Mouse (Mus musculus): ENCODE measurements around the gene Psmb3. TPM values are rescaled to one million over a fixed set of nuclear protein-coding genes. Genes with fewer than 3 reads are reported as not detected.

Gene Psmb3
- polyA plus RNA-seq, 1 experiment from 2014 or later: 642 TPM

- no peak for DNase-seq (ENCODE audit: low spot score)
- WGBS: 58% methylated on average over 7 of the region's 7 CpGs
- Histone ChIP-seq H3K27ac (no peak overlapping the region), H3K36me3 (no peaks in the 10 kb centered on the region; the same call in 1 of the 2 replicates), H3K27me3 (ENCODE audit: insufficient read depth, poor library complexity, severe bottlenecking) (no peaks in the 10 kb centered on the region), H3K4me1 (replicated peaks) (peaks cover 40% of the 10 kb centered on the region), H3K4me3 (no peak overlapping the region), H3K9me3 (no peaks in the 10 kb centered on the region)
These were observed 37.0 kb downstream of the Psmb3 start for GRCm38 (mm10) chr11:97740190-97740589.

- no peaks in the 10 kb centered on the region for H3K9me3 ChIP-seq
- H3K4me3 ChIP-seq: peak overlapping the region; percentile 89; the same call in 1 of the 2 replicates
- 93% methylated on average over 5 of the region's 5 CpGs for WGBS
- no peak for DNase-seq (ENCODE audit: low spot score)
- H3K27ac ChIP-seq: no peak overlapping the region
- peaks cover 14% of the 10 kb centered on the region for H3K36me3 ChIP-seq
- no peaks in the 10 kb centered on the region for H3K27me3 ChIP-seq (ENCODE audit: insufficient read depth, poor library complexity, severe bottlenecking)
- H3K4me1 ChIP-seq (replicated peaks): peaks cover 40% of the 10 kb centered on the region
These were observed 39.0 kb downstream of the Psmb3 start for GRCm38 (mm10) chr11:97742157-97742556.

GRCm38 (mm10) chr11:97742591-97742990 is 39.4 kb downstream of the Psmb3 start:
- Histone ChIP-seq H3K36me3 (peaks cover 18% of the 10 kb centered on the region), H3K4me3 (peak overlapping the region; percentile 89), H3K9me3 (no peaks in the 10 kb centered on the region), H3K27me3 (ENCODE audit: insufficient read depth, poor library complexity, severe bottlenecking) (no peaks in the 10 kb centered on the region), H3K27ac (peak overlapping the region; percentile 99), H3K4me1 (replicated peaks) (peaks cover 40% of the 10 kb centered on the region)
- WGBS: 74% methylated on average over 9 of the region's 9 CpGs
- no peak for DNase-seq (ENCODE audit: low spot score)

GRCm38 (mm10) chr11:97743423-97743822 is 40.2 kb downstream of the Psmb3 start:
- DNase-seq (ENCODE audit: low spot score): no peak
- Histone ChIP-seq H3K36me3 (peaks cover 27% of the 10 kb centered on the region), H3K27ac (peak overlapping the region; percentile 99), H3K4me1 (replicated peaks) (peaks cover 40% of the 10 kb centered on the region), H3K27me3 (ENCODE audit: insufficient read depth, poor library complexity, severe bottlenecking) (no peaks in the 10 kb centered on the region), H3K4me3 (peak overlapping the region; percentile 89), H3K9me3 (no peaks in the 10 kb centered on the region)
- WGBS: 51% methylated on average over 9 of the region's 9 CpGs

- Histone ChIP-seq H3K4me1 (replicated peaks) (peaks cover 40% of the 10 kb centered on the region), H3K27me3 (ENCODE audit: insufficient read depth, poor library complexity, severe bottlenecking) (no peaks in the 10 kb centered on the region), H3K36me3 (peaks cover 34% of the 10 kb centered on the region), H3K4me3 (peak within 1 kb of the TSS; percentile 89), H3K27ac (peak within 1 kb of the TSS; percentile 99), H3K9me3 (no peaks in the 10 kb centered on the region)
- under 1% methylated on average over 63 of the region's 63 CpGs for WGBS
- no peak for DNase-seq (ENCODE audit: low spot score)
These were observed 41.0 kb downstream of the Psmb3 start, which contains the start of gene Pip4k2b for GRCm38 (mm10) chr11:97744063-97744717. TSS of gene Pip4k2b (minus strand) at chr11:97744704.

GRCm38 (mm10) chr11:97744718-97745330 is 41.6 kb downstream of the Psmb3 start:
- Histone ChIP-seq H3K4me3 (peak overlapping the region; percentile 89), H3K9me3 (no peaks in the 10 kb centered on the region), H3K4me1 (replicated peaks) (peaks cover 39% of the 10 kb centered on the region), H3K27me3 (ENCODE audit: insufficient read depth, poor library complexity, severe bottlenecking) (no peaks in the 10 kb centered on the region), H3K27ac (peak overlapping the region; percentile 99), H3K36me3 (peaks cover 41% of the 10 kb centered on the region)
- DNase-seq (ENCODE audit: low spot score): peak; percentile 99
- WGBS: 1% methylated on average over 57 of the region's 57 CpGs

GRCm38 (mm10) chr11:97745331-97745721 is 42.1 kb downstream of the Psmb3 start:
- Histone ChIP-seq H3K9me3 (no peaks in the 10 kb centered on the region), H3K4me1 (replicated peaks) (peaks cover 34% of the 10 kb centered on the region), H3K27me3 (ENCODE audit: insufficient read depth, poor library complexity, severe bottlenecking) (no peaks in the 10 kb centered on the region), H3K36me3 (peaks cover 46% of the 10 kb centered on the region), H3K4me3 (peak overlapping the region; percentile 89), H3K27ac (peak overlapping the region; percentile 99)
- DNase-seq (ENCODE audit: low spot score): no peak
- WGBS: 14% methylated on average over 13 of the region's 13 CpGs

GRCm38 (mm10) chr11:97747773-97748172 is 44.6 kb downstream of the Psmb3 start:
- no peak overlapping the region for H3K4me3 ChIP-seq
- H3K36me3 ChIP-seq: peaks cover 69% of the 10 kb centered on the region
- DNase-seq (ENCODE audit: low spot score): no peak
- no peaks in the 10 kb centered on the region for H3K27me3 ChIP-seq (ENCODE audit: insufficient read depth, poor library complexity, severe bottlenecking)
- H3K4me1 ChIP-seq (replicated peaks): peaks cover 18% of the 10 kb centered on the region
- WGBS: 90% methylated on average over 8 of the region's 8 CpGs
- H3K27ac ChIP-seq: no peak overlapping the region
- peaks cover 5% of the 10 kb centered on the region; the same call in 1 of the 2 replicates for H3K9me3 ChIP-seq

- peaks cover 11% of the 10 kb centered on the region for H3K4me1 ChIP-seq (replicated peaks)
- no peak overlapping the region for H3K4me3 ChIP-seq
- 91% methylated on average over 5 of the region's 5 CpGs for WGBS
- no peak for DNase-seq (ENCODE audit: low spot score)
- H3K9me3 ChIP-seq: peaks cover 5% of the 10 kb centered on the region; the same call in 1 of the 2 replicates
- no peak overlapping the region for H3K27ac ChIP-seq
- no peaks in the 10 kb centered on the region for H3K27me3 ChIP-seq (ENCODE audit: insufficient read depth, poor library complexity, severe bottlenecking)
- peaks cover 76% of the 10 kb centered on the region for H3K36me3 ChIP-seq
These were observed 45.3 kb downstream of the Psmb3 start for GRCm38 (mm10) chr11:97748496-97748895.

- WGBS: 95% methylated on average over 8 of the region's 8 CpGs
- H3K4me3 ChIP-seq: no peak overlapping the region
- no peak for DNase-seq (ENCODE audit: low spot score)
- H3K27me3 ChIP-seq (ENCODE audit: insufficient read depth, poor library complexity, severe bottlenecking): no peaks in the 10 kb centered on the region
- no peaks in the 10 kb centered on the region for H3K4me1 ChIP-seq (replicated peaks)
- peaks cover 99% of the 10 kb centered on the region for H3K36me3 ChIP-seq
- no peak overlapping the region for H3K27ac ChIP-seq
- peaks cover 5% of the 10 kb centered on the region; the same call in 1 of the 2 replicates for H3K9me3 ChIP-seq
These were observed 50.1 kb downstream of the Psmb3 start for GRCm38 (mm10) chr11:97753277-97753676.

GRCm38 (mm10) chr11:97758125-97758524 is 54.9 kb downstream of the Psmb3 start:
- Histone ChIP-seq H3K4me3 (no peak overlapping the region), H3K9me3 (0 out of 2 replicates have a peak, but pooled peaks cover 2% of the 10 kb centered on the region), H3K27me3 (ENCODE audit: insufficient read depth, poor library complexity, severe bottlenecking) (no peaks in the 10 kb centered on the region), H3K4me1 (replicated peaks) (no peaks in the 10 kb centered on the region), H3K36me3 (peaks cover 99% of the 10 kb centered on the region), H3K27ac (no peak overlapping the region)
- 91% methylated on average over 1 of the region's 1 CpGs for whole genome bisulfite sequencing
- no peak for DNase-seq (ENCODE audit: low spot score)

- no peak overlapping the region for H3K4me3 ChIP-seq
- WGBS: 89% methylated on average over 6 of the region's 6 CpGs
- peaks cover 99% of the 10 kb centered on the region for H3K36me3 ChIP-seq
These were observed 55.7 kb downstream of the Psmb3 start for GRCm38 (mm10) chr11:97758942-97759341.

GRCm38 (mm10) chr11:97761638-97762037 is 58.4 kb downstream of the Psmb3 start:
- Histone ChIP-seq H3K27ac (no peak overlapping the region), H3K36me3 (peaks cover 83% of the 10 kb centered on the region), H3K4me3 (no peak overlapping the region), H3K27me3 (ENCODE audit: insufficient read depth, poor library complexity, severe bottlenecking) (no peaks in the 10 kb centered on the region), H3K4me1 (replicated peaks) (peaks cover 18% of the 10 kb centered on the region), H3K9me3 (0 out of 2 replicates have a peak, but pooled peaks cover 2% of the 10 kb centered on the region)
- DNase-seq (ENCODE audit: low spot score): no peak

More at GRCm38 (mm10) chr11:97758942-97759341, 55.7 kb downstream of the Psmb3 start:
- Histone ChIP-seq H3K4me1 (replicated peaks) (no peaks in the 10 kb centered on the region), H3K9me3 (0 out of 2 replicates have a peak, but pooled peaks cover 2% of the 10 kb centered on the region), H3K27me3 (ENCODE audit: insufficient read depth, poor library complexity, severe bottlenecking) (no peaks in the 10 kb centered on the region), H3K27ac (no peak overlapping the region)
- no peak for DNase-seq (ENCODE audit: low spot score)

Data from hindbrain, embryonic 10.5 days (tissue).